Mouse (Mus musculus) regulatory T cell (primary cell): ENCODE results near the gene Akr1cl.
"Not testable (repeated sequence)": the region's sequence is repeated elsewhere in the genome, so short reads cannot be mapped to it uniquely, and the experiment has no call there.

Experiments used
- in situ Hi-C: fragments of 300-600 bp; cut with MboI, MseI; formaldehyde crosslinking; loops from one replicate; pipeline ENCODE4 v1.15.1; 2025; ENCODE audit warnings: high pct_unique_total_duplicates

Gene Akr1cl

DNA sequence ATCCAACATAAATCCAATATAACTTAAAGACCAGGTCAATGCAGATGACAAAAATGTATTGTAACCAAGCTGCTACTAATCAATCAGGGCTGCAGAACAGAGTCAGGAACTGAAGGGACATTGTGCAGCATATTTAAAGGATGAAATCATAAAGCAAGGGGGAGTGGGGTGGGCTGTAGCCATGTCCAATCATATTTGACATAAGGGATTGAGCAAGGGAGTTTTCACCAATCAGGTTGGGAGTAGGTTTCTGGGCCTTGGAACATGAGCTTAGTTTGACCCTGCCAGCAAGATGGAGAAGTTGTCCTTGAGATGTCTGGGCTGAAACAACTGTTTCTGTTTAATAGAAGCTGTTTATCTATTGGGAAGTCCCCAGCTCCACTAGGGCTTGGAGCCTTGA, at the start of gene Akr1cl:
Gene Akr1cl (minus strand): TSS at position 119 of the 400 bp plus-strand sequence.
- in situ Hi-C loops: no loop called here

DNA sequence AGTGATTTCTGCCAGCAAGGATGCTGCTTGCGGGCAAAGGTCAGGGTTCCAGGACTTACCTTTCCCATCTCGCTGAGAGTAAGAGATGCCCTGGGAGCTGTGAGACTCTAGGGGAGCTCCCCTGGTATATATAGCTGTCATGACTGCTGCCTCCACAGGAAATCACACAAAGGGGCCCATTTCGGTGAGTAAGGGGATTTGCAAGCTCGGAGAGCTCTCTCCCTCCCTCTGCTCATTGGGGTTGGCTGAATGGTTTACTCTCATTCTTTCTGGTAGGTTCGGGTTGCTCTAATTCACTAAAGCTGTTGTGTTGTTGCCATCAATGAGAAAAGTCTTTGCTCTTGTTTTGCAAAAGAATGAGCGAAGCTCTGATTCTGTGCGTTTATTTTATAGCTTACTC, 49.6 kb upstream of the Akr1cl start, which contains the start of gene Crygb:
Gene Crygb (minus strand): TSS at position 101 of the 400 bp plus-strand sequence.
- in situ Hi-C loops: no loop called here

GRCm38 (mm10) chr1:65075607-65076006, 43.0 kb upstream of the Akr1cl start:
- in situ Hi-C loops: no loop called here

DNA sequence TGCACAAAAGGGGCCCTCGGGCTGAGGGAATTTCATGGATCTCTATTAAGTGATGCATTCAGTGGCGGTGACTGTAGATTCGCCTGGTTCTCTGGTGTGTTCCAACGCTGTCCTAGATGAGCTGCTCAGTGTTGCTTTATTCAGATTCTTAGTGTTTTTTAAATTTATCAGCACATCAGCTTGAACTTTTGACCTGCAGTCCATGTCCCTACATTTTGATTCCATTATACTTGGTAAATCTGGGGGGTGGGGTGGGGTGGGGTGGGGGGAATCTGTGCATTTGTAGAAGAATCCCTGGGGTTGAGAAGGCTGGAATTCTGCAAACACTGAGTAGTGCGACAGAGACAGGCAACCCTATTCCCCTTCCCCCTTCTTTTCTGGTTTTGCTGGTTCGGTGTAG, 41.0 kb upstream of the Akr1cl start, which contains the start of gene Crygc:
Gene Crygc (minus strand): TSS at position 101 of the 400 bp plus-strand sequence.
- in situ Hi-C loops: no loop called here

GRCm38 (mm10) chr1:65067842-65068241, 35.3 kb upstream of the Akr1cl start:
- in situ Hi-C loops: no loop called here

GRCm38 (mm10) chr1:65064201-65064600, 31.6 kb upstream of the Akr1cl start:
- in situ Hi-C loops: no loop called here

DNA sequence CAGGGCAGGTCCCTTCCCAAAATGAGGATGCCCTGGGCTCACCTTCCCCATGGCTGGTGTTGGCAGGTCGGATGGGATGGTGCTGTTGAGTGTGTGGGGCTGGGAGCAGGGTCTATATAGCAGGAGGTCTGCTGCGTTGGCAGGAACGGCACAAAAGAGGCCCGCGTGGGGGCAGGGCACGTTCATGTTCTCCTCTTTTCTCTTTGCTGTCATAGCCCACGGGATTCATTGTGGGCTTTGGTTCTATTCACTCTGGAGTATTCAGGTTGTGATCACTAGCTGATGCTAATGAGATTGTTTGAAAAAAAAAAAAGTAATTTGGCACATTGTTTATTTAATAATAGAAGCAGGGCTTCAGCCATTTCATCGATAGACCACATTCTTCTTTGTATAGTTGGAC, 30.8 kb upstream of the Akr1cl start, which contains the start of gene Crygd:
Gene Crygd (minus strand): TSS at position 101 of the 400 bp plus-strand sequence.
- in situ Hi-C loops: no loop called here

DNA sequence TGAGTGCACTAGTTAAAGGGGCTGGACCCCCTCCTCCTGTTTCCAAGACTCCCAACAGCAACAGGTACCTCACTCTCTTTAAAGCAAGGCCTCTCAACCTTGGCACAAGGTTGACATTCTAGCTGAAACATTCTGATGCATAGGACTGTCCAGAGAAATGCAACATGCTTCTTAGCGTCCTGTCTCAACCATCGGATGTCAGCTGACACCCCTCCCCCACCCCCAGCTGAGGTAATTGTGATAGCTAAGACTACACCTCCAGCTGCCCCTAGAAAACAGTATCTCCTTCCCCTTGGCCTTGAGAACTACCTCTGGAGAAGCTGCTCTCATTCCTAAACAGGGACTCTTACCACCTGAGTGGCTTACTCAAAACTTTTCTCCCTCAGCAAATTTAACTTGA, 19.6 kb upstream of the Akr1cl start:
- in situ Hi-C loops: no loop called here

GRCm38 (mm10) chr1:65051696-65052095, 19.1 kb upstream of the Akr1cl start:
- in situ Hi-C loops: no loop called here

DNA sequence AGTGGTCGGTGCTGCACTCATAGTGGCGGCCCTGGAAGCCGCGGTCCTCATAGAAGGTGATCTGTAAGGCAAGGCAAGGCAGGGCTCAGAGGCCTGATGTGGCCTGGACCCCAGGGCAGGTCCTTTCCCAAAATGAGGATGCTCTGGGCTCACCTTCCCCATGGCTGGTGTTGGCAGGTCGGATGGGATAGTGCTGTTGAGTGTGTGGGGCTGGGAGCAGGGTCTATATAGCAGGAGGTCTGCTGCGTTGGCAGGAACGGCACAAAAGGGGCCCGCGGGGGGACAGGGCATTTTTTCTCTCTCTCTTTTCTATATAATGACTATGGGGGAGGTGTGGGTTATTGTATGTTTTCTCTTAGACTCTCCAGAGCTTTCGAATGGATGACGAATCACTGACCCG, 18.4 kb upstream of the Akr1cl start, which contains the start of gene Cryge:
Gene Cryge (minus strand): TSS at position 198 of the 400 bp plus-strand sequence.
- in situ Hi-C loops: not testable (repeated sequence)

DNA sequence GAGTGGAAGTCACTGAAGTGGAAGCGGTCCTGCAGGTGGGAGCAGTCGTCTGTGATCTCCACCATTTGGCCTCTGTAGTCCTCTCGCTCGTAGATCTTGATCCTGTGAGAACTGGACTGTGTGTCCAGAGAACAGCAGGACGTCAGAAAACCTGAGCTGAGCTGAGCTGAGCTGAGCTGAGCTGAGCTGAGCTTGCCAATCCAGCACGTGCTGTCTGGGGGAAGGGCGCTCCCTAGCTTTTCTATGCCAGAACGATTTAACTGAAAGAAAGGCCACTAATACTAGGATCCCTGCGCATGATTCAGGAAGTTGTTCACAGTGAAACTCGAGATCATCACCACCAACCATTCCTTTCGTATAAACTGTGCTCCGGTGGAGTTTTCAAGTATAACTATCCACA, 16.2 kb upstream of the Akr1cl start:
- in situ Hi-C loops: no loop called here

DNA sequence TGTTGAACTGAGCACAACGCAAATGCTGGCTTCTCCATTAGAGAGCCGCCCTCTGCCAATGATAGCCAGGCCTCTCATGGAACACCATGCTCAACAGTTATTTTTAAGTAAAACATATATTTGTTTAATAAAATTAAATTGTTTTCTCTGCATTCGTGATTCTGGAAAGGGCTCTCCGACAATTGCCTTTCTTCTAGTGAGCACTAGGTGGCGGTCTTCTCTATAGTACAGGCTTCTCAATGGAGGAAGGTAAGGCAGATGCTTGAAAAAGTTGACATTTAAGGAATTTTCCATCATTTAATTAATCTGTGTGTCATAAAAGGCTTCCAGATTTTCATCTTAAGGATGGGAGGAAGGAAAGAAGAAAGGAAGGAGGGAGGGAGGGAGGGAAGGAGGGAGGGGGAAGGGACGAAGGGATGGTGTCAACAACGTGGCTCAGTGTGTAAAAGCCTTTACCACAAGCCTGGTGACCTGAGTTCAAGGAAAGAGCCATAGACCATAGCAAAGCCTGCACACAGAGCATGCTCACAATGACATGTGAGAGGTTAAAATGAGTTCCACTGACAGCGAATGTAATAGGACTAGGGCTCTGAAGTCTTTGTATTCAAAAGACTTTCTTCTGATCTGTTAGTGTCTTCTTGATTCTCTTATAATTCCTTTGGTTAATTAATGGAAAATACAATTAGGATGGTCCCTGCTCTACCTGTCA, 14.0 kb upstream of the Akr1cl start:
- in situ Hi-C loops: no loop called here

GRCm38 (mm10) chr1:65043433-65043832, 10.9 kb upstream of the Akr1cl start:
- in situ Hi-C loops: no loop called here

DNA sequence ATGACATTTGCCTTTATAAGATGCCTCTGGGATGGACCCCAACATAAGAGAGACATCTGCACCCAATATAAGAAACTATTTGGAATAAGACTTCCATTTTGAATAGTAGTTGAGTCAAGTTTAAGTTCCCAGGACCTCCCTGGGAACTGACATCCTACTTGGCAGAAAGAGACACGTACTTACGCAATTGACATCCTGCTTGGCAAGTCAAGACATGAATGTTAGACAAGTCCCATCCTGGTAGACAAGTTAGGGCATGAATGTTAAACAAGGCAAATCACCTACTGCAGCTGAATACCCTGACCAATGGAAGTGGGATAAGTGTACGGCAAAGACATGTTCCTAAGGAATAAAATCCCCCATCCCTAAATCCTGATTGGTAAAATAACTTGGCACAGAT, 9.3 kb upstream of the Akr1cl start:
- in situ Hi-C loops: no loop called here

DNA sequence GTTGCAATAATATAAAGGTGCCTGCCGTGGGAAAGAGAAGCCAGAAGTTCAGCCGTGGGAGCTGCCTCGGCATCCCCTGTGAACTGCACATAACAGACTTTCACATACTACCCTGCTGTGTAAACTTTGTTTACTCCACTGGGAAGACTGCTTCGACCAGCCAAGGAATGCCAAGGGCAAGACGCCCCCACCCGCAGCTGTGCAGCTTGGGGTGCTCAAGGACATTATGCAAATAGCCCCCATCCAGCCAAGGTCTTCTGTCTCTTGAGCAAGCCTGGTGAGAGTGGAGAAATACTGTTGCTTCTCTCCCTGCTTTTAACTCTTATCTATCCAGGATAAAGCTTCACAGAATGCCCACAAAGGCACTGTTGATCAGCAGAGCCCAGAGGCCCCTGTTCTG, 8.2 kb upstream of the Akr1cl start:
- in situ Hi-C loops: no loop called here

GRCm38 (mm10) chr1:65039679-65040078, 7.1 kb upstream of the Akr1cl start:
- in situ Hi-C loops: no loop called here

GRCm38 (mm10) chr1:65037542-65037941, 5.0 kb upstream of the Akr1cl start:
- in situ Hi-C loops: no loop called here

DNA sequence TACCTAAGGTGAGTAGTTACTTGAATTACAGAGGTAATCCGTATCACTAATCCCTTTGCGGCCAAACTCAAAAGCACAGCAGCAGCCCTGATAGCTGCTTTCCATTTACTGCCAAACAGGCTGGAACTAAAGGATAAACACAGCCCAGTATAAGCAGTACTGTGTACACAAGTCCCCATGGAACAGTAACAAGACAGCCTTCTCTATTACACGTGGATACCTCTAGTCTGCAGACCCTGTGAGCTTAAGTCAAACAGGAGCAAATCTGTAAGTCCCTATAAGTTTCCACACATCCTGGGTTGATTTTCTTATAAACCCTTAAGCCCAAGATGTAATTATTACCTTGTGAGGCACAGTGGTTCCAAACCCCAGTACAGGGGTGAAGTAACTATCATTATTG, 3.0 kb upstream of the Akr1cl start:
- in situ Hi-C loops: no loop called here

GRCm38 (mm10) chr1:65028206-65028605, 4.4 kb downstream of the Akr1cl start:
- in situ Hi-C loops: no loop called here

DNA sequence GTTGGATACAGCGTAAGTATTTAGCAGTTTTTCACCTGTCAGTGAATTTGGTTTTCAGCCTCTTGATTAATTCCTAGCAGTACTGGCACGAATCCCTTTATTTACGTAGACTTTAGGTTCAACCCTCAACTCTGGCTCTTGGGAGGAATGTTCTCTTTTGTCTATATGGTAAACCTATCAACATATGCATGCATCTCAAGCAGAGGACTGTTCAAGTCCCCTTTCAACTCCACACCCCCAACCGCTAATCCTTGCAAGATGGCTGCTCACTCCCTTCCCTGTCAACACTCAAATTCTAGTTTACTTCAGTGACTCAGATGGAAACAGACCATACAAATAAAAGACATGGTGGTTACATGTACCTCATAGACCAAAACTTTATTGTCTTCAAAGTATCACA, 19.8 kb downstream of the Akr1cl start:
- in situ Hi-C loops: loop anchor here (5.0 kb wide), 2 partner anchors 65 to 295 kb away; no protein-coding TSS in a partner anchor

- in situ Hi-C loops: loop anchor here (5.0 kb wide), 2 partner anchors 63 to 293 kb away; no protein-coding TSS in a partner anchor
These were observed 22.4 kb downstream of the Akr1cl start for GRCm38 (mm10) chr1:65010153-65010552.

DNA sequence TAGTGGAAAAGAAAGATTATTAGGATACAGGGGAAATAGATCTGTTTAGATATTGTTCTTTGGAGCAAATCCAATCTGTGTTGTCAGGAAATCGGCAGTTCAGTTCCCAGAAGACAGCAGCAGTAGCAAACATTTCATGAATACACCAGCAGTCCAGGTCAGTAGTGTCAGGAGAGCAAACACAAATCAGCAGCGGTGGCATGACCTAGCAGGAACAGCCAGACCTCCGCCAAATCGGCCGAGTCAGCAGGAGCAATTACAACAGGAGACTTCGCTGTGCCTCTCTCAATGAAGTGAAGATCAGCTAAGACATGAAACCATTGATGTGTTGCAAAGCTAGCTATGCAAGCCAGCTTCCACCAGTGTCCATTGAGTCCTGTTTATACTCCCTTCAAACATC, 27.0 kb downstream of the Akr1cl start:
- in situ Hi-C loops: no loop called here

GRCm38 (mm10) chr1:65004526-65004925, 28.0 kb downstream of the Akr1cl start:
- in situ Hi-C loops: no loop called here
